Mouse (Mus musculus): ENCODE data around the gene Ccno. TPM values are rescaled to one million over a fixed set of nuclear protein-coding genes. Genes with fewer than 3 reads are reported as not detected.
A peak's percentile ranks its signal among the peaks of the same experiment; 100 is the strongest.
"Not testable (repeated sequence)": the region's sequence is repeated elsewhere in the genome, so short reads cannot be mapped to it uniquely, and the experiment has no call there.

Gene Ccno
- polyA plus RNA-seq, 1 experiment from 2014 or later, result 0.55 TPM

GRCm38 (mm10) chr13:112994191-112994590, 6.6 kb downstream of the Ccno start:
- Histone ChIP-seq H3K4me3 (ENCODE audit: low read length) (peak overlapping the region; percentile 40), H3K9ac (ENCODE audit: low read depth, low read length) (no peak overlapping the region; the same call in 1 of the 2 replicates), H3K27ac (ENCODE audit: low read depth, low read length) (no peak overlapping the region), H3K27me3 (ENCODE audit: control insufficient read depth, insufficient read depth, low read length) (peaks cover 90% of the 10 kb centered on the region), H3K36me3 (ENCODE audit: control insufficient read depth, insufficient read depth, low read length) (no peaks in the 10 kb centered on the region), H3K4me2 (replicated peaks; ENCODE audit: low read depth, low read length) (peak overlapping the region; percentile 78), H3K9me3 (ENCODE audit: control insufficient read depth, low read length) (no peaks in the 10 kb centered on the region), H3K4me1 (ENCODE audit: control insufficient read depth, insufficient read depth, low read length) (peaks cover 20% of the 10 kb centered on the region)
- peak; percentile 32 for ATAC-seq (ENCODE audit: low FRiP score, low TSS enrichment)
- WGBS, result 1% methylated on average over 24 of the region's 25 CpGs

- no peak overlapping the region for H3K4me2 ChIP-seq (replicated peaks; ENCODE audit: low read depth, low read length)
- H3K4me1 ChIP-seq (ENCODE audit: control insufficient read depth, insufficient read depth, low read length), result peaks cover 15% of the 10 kb centered on the region
- peaks cover 79% of the 10 kb centered on the region for H3K27me3 ChIP-seq (ENCODE audit: control insufficient read depth, insufficient read depth, low read length)
- no peak overlapping the region for H3K9ac ChIP-seq (ENCODE audit: low read depth, low read length)
- no peaks in the 10 kb centered on the region for H3K9me3 ChIP-seq (ENCODE audit: control insufficient read depth, low read length)
- no peaks in the 10 kb centered on the region for H3K36me3 ChIP-seq (ENCODE audit: control insufficient read depth, insufficient read depth, low read length)
- 44% methylated on average over 4 of the region's 4 CpGs for WGBS
- no peak for ATAC-seq (ENCODE audit: low FRiP score, low TSS enrichment)
- no peak overlapping the region for H3K4me3 ChIP-seq (ENCODE audit: low read length)
- H3K27ac ChIP-seq (ENCODE audit: low read depth, low read length), result no peak overlapping the region
Observed at GRCm38 (mm10) chr13:112996407-112996806, 8.8 kb downstream of the Ccno start.

GRCm38 (mm10) chr13:112997369-112997768, 9.8 kb downstream of the Ccno start:
- Histone ChIP-seq H3K36me3 (ENCODE audit: control insufficient read depth, insufficient read depth, low read length) (no peaks in the 10 kb centered on the region), H3K9ac (ENCODE audit: low read depth, low read length) (no peak overlapping the region), H3K4me1 (ENCODE audit: control insufficient read depth, insufficient read depth, low read length) (peaks cover 15% of the 10 kb centered on the region), H3K27me3 (ENCODE audit: control insufficient read depth, insufficient read depth, low read length) (peaks cover 74% of the 10 kb centered on the region), H3K4me3 (ENCODE audit: low read length) (no peak overlapping the region), H3K9me3 (ENCODE audit: control insufficient read depth, low read length) (no peaks in the 10 kb centered on the region), H3K4me2 (replicated peaks; ENCODE audit: low read depth, low read length) (no peak overlapping the region), H3K27ac (ENCODE audit: low read depth, low read length) (no peak overlapping the region)
- WGBS, result 65% methylated on average over 6 of the region's 6 CpGs
- no peak for ATAC-seq (ENCODE audit: low FRiP score, low TSS enrichment)

DNA sequence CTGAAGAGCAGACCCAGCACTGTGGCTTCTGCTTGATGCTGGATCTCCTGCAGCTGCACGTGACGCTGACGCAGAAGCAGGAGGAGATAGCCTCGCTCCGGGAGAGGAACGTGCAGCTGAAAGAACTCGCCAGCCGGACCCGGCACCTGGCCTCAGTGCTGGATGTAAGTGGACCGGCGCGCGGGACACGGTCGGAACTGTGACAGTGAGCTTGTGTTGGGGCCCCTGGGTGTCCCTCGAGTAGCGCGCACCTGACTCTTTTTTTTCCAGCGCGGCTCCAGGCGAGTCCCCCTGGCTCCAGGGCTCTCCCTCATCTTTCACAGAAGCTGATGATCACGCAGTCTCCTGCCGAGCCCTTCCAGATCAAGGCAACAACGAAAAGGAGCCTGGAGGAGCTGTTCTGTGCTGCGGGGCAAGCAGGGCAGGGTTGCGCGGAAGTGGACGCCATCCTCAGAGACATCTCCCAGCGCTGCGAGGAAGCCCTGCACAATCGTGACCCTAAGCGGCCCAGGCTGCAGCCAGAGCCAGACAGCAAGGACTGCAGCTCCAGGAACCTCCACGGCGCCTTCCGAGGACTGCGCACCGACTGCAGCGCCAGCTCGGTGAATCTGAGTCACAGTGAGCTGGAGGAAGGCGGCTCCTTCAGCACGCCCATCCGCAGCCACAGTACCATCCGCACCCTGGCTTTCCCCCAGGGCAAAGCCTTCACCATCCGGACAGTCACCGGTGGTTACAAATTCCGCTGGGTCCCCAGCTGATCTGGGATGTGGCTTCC, 11.0 kb downstream of the Ccno start:
- Histone ChIP-seq H3K9ac (ENCODE audit: low read depth, low read length) (peak overlapping the region; percentile 42; the same call in 1 of the 2 replicates), H3K4me3 (ENCODE audit: low read length) (peak overlapping the region; percentile 43), H3K36me3 (ENCODE audit: control insufficient read depth, insufficient read depth, low read length) (no peaks in the 10 kb centered on the region), H3K9me3 (ENCODE audit: control insufficient read depth, low read length) (no peaks in the 10 kb centered on the region), H3K27ac (ENCODE audit: low read depth, low read length) (no peak overlapping the region), H3K4me1 (ENCODE audit: control insufficient read depth, insufficient read depth, low read length) (peaks cover 11% of the 10 kb centered on the region), H3K4me2 (replicated peaks; ENCODE audit: low read depth, low read length) (peak overlapping the region; percentile 82), H3K27me3 (ENCODE audit: control insufficient read depth, insufficient read depth, low read length) (peaks cover 63% of the 10 kb centered on the region)
- ATAC-seq (ENCODE audit: low FRiP score, low TSS enrichment), result peak; percentile 41; the same call in 1 of the 2 replicates
- under 1% methylated on average over 46 of the region's 46 CpGs for WGBS

- Histone ChIP-seq H3K27me3 (ENCODE audit: control insufficient read depth, insufficient read depth, low read length) (peaks cover 49% of the 10 kb centered on the region), H3K4me2 (replicated peaks; ENCODE audit: low read depth, low read length) (no peak overlapping the region), H3K9ac (ENCODE audit: low read depth, low read length) (no peak overlapping the region), H3K4me3 (ENCODE audit: low read length) (no peak overlapping the region), H3K27ac (ENCODE audit: low read depth, low read length) (no peak overlapping the region), H3K4me1 (ENCODE audit: control insufficient read depth, insufficient read depth, low read length) (peaks cover 6% of the 10 kb centered on the region; the same call in 1 of the 2 replicates), H3K9me3 (ENCODE audit: control insufficient read depth, low read length) (no peaks in the 10 kb centered on the region), H3K36me3 (ENCODE audit: control insufficient read depth, insufficient read depth, low read length) (no peaks in the 10 kb centered on the region)
- 78% methylated on average over 3 of the region's 3 CpGs for WGBS
- ATAC-seq (ENCODE audit: low FRiP score, low TSS enrichment), result no peak
Observed at GRCm38 (mm10) chr13:113000090-113000489, 12.5 kb downstream of the Ccno start.

- Histone ChIP-seq H3K9me3 (ENCODE audit: control insufficient read depth, low read length) (no peaks in the 10 kb centered on the region), H3K4me2 (replicated peaks; ENCODE audit: low read depth, low read length) (no peak overlapping the region), H3K4me1 (ENCODE audit: control insufficient read depth, insufficient read depth, low read length) (peaks cover 6% of the 10 kb centered on the region; the same call in 1 of the 2 replicates), H3K4me3 (ENCODE audit: low read length) (no peak overlapping the region), H3K9ac (ENCODE audit: low read depth, low read length) (no peak overlapping the region), H3K36me3 (ENCODE audit: control insufficient read depth, insufficient read depth, low read length) (no peaks in the 10 kb centered on the region), H3K27me3 (ENCODE audit: control insufficient read depth, insufficient read depth, low read length) (peaks cover 43% of the 10 kb centered on the region), H3K27ac (ENCODE audit: low read depth, low read length) (no peak overlapping the region)
- WGBS, result 58% methylated on average over 9 of the region's 9 CpGs
- peak; percentile 82; the same call in 1 of the 2 replicates for ATAC-seq (ENCODE audit: low FRiP score, low TSS enrichment)
Observed at GRCm38 (mm10) chr13:113000576-113001318, 13.1 kb downstream of the Ccno start.

DNA sequence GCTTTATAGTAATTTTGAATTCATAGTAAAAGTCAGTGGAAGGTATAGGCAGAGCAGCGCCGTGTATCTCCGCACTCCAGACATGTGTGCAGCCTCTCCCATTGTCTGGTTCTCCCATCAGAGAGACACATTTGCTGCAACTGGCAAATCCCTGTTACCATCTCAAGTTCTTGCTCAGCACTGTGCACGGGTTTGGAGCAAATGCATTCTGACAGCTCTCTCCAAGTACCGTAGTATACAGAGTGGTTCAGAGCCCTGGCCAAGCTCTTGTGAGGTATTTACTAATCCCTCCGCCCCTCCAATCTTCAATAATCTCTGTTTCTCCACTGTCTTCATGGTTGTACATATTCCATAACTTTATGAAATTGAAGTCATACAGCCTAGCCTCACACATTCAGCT, 25.1 kb downstream of the Ccno start:
- Histone ChIP-seq H3K36me3 (ENCODE audit: control insufficient read depth, insufficient read depth, low read length) (no peaks in the 10 kb centered on the region), H3K27ac (ENCODE audit: low read depth, low read length) (no peak overlapping the region), H3K4me3 (ENCODE audit: low read length) (no peak overlapping the region), H3K9me3 (ENCODE audit: control insufficient read depth, low read length) (no peaks in the 10 kb centered on the region), H3K9ac (ENCODE audit: low read depth, low read length) (no peak overlapping the region), H3K4me2 (replicated peaks; ENCODE audit: low read depth, low read length) (no peak overlapping the region), H3K4me1 (ENCODE audit: control insufficient read depth, insufficient read depth, low read length) (no peaks in the 10 kb centered on the region), H3K27me3 (ENCODE audit: control insufficient read depth, insufficient read depth, low read length) (no peaks in the 10 kb centered on the region)
- ATAC-seq (ENCODE audit: low FRiP score, low TSS enrichment), result no peak
- WGBS, result 81% methylated on average over 6 of the region's 6 CpGs

- not testable (repeated sequence) for H3K4me1 ChIP-seq (ENCODE audit: control insufficient read depth, insufficient read depth, low read length); ATAC-seq (ENCODE audit: low FRiP score, low TSS enrichment); H3K9ac ChIP-seq (ENCODE audit: low read depth, low read length); H3K9me3 ChIP-seq (ENCODE audit: control insufficient read depth, low read length); H3K27ac ChIP-seq (ENCODE audit: low read depth, low read length); H3K36me3 ChIP-seq (ENCODE audit: control insufficient read depth, insufficient read depth, low read length); H3K27me3 ChIP-seq (ENCODE audit: control insufficient read depth, insufficient read depth, low read length)
- H3K4me2 ChIP-seq (replicated peaks; ENCODE audit: low read depth, low read length), result peak overlapping the region; percentile 19; the same call in 1 of the 2 replicates
- 36% methylated on average over 18 of the region's 20 CpGs for WGBS
- H3K4me3 ChIP-seq (ENCODE audit: low read length), result peak overlapping the region; percentile 7; the same call in 1 of the 2 replicates
Observed at GRCm38 (mm10) chr13:113013174-113013953, 25.8 kb downstream of the Ccno start.
